Mouse (Mus musculus) liver, embryonic 15.5 days (tissue): ENCODE results near the gene Smarce1. TPM values are rescaled to one million over a fixed set of nuclear protein-coding genes. Genes with fewer than 3 reads are reported as not detected.

Source experiments
- ATAC-seq: fragments of 200-750 bp; cut with Nextera tagmentation; 2 replicates; pipeline ENCODE4 v1.8.0; 2017; ENCODE audit warnings: moderate number of reproducible peaks, mild to moderate bottlenecking, moderate library complexity; ENCODE audit not compliant: insufficient read depth
- H3K27ac ChIP-seq: fragments of 300-500 bp; sonication (generic); replicated peaks from 2 replicates; pipeline ENCODE4 v1.5.1; 2015; ENCODE audit warnings: mild to moderate bottlenecking, inconsistent platforms
- H3K27me3 ChIP-seq: fragments of 300-500 bp; sonication (generic); 2 replicates; pipeline ENCODE4 v1.6.1; 2015; ENCODE audit warnings: mild to moderate bottlenecking, inconsistent platforms
- H3K36me3 ChIP-seq: fragments of 300-500 bp; sonication (generic); replicated peaks from 2 replicates; pipeline ENCODE4 v1.6.1; 2015; ENCODE audit warnings: moderate library complexity, mild to moderate bottlenecking, inconsistent platforms
- H3K4me1 ChIP-seq: fragments of 300-500 bp; sonication (generic); replicated peaks from 2 replicates; pipeline ENCODE4 v1.6.1; 2015; ENCODE audit warnings: inconsistent platforms
- H3K4me2 ChIP-seq: fragments of 300-500 bp; sonication (generic); 2 replicates; pipeline ENCODE4 v1.6.1; 2015; ENCODE audit warnings: moderate library complexity, mild to moderate bottlenecking, inconsistent platforms
- H3K4me3 ChIP-seq: fragments of 300-500 bp; sonication (generic); replicated peaks from 2 replicates; pipeline ENCODE4 v1.5.1; 2015; ENCODE audit warnings: mild to moderate bottlenecking, inconsistent platforms
- H3K9ac ChIP-seq: fragments of 300-500 bp; sonication (generic); 2 replicates; pipeline ENCODE4 v1.6.1; 2015; ENCODE audit warnings: moderate library complexity, mild to moderate bottlenecking, inconsistent platforms
- H3K9me3 ChIP-seq: fragments of 300-500 bp; sonication (generic); replicated peaks from 2 replicates; pipeline ENCODE4 v1.6.1; 2016; ENCODE audit warnings: inconsistent platforms
- WGBS: fragments of 180-500 bp; shearing (Covaris S2); methylation state at CpG from one replicate; pipeline ENCODE4 v1.1.7; 2015; ENCODE audit warnings: mixed read lengths; ENCODE audit not compliant: insufficient replicate concordance; 5-methylcytosine and 5-hydroxymethylcytosine counted together
- polyA plus RNA-seq: library from polyadenylated mRNA; unstranded; fragments of >200 nt; fragmentation: Nextera tagmentation; extraction: Ambion mirVana; gene quantifications from 2 replicates; pipeline ENCODE4 v1.2.1, GENCODE M21; 2015

The Smarce1 gene
- polyA plus RNA-seq, 1 experiment from 2014 or later = 66.5 TPM

GRCm38 (mm10) chr11:99187348-99187747 lies 43.5 kb downstream of the Smarce1 start:
- ATAC-seq = no peak
- 73% methylated on average over 4 of the region's 4 CpGs for WGBS
- no peak overlapping the region for H3K9ac ChIP-seq
- H3K4me1 ChIP-seq = no peaks in the 10 kb centered on the region; the same call in 1 of the 2 replicates
- no peaks in the 10 kb centered on the region for H3K36me3 ChIP-seq
- H3K27me3 ChIP-seq = peaks cover 21% of the 10 kb centered on the region; the same call in 1 of the 2 replicates
- no peak overlapping the region for H3K4me2 ChIP-seq
- no peaks in the 10 kb centered on the region for H3K9me3 ChIP-seq
- H3K4me3 ChIP-seq = no peak overlapping the region
- H3K27ac ChIP-seq = no peak overlapping the region

- Histone ChIP-seq H3K9me3 (no peaks in the 10 kb centered on the region), H3K4me1 (no peaks in the 10 kb centered on the region; the same call in 1 of the 2 replicates), H3K4me3 (no peak overlapping the region), H3K36me3 (no peaks in the 10 kb centered on the region), H3K4me2 (no peak overlapping the region), H3K27ac (no peak overlapping the region), H3K9ac (no peak overlapping the region), H3K27me3 (peaks cover 21% of the 10 kb centered on the region; the same call in 1 of the 2 replicates)
- no peak for ATAC-seq
- WGBS = 55% methylated on average over 2 of the region's 2 CpGs
Measured at GRCm38 (mm10) chr11:99186836-99187235, 44.0 kb downstream of the Smarce1 start.

GRCm38 (mm10) chr11:99182575-99182974 lies 48.2 kb downstream of the Smarce1 start:
- H3K27ac ChIP-seq = no peak overlapping the region
- 0 out of 2 replicates have a peak, but pooled peaks cover 4% of the 10 kb centered on the region for H3K27me3 ChIP-seq
- no peaks in the 10 kb centered on the region; the same call in 1 of the 2 replicates for H3K4me1 ChIP-seq
- no peaks in the 10 kb centered on the region for H3K9me3 ChIP-seq
- 17% methylated on average over 11 of the region's 11 CpGs for WGBS
- H3K36me3 ChIP-seq = no peaks in the 10 kb centered on the region
- no peak overlapping the region for H3K9ac ChIP-seq
- H3K4me2 ChIP-seq = no peak overlapping the region
- no peak overlapping the region for H3K4me3 ChIP-seq
- ATAC-seq = no peak

DNA sequence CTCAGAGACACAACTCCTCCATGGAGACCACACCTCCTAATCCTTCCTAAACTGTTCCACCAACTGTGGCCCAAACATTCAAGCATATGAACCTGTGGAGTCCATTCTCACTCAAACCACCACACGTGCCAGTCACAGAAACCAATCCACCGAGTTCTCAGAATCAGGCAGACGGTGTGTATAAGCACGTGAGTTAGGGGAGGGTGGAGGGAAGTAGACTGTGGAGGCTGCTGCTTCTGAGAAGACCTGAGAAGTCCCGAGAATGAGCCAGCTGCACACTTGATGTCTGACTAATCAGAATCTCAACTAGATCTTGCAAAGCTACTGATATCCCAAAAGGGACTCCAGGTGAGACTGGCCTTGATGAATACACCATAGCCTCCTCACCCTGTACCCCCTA lies 50.7 kb downstream of the Smarce1 start:
- H3K27ac ChIP-seq = no peak overlapping the region
- H3K4me2 ChIP-seq = no peak overlapping the region
- no peaks in the 10 kb centered on the region for H3K9me3 ChIP-seq
- WGBS = 60% methylated on average over 5 of the region's 5 CpGs
- H3K4me1 ChIP-seq = no peaks in the 10 kb centered on the region
- no peaks in the 10 kb centered on the region for H3K36me3 ChIP-seq
- H3K9ac ChIP-seq = no peak overlapping the region
- H3K4me3 ChIP-seq = no peak overlapping the region
- H3K27me3 ChIP-seq = 0 out of 2 replicates have a peak, but pooled peaks cover 4% of the 10 kb centered on the region
- no peak for ATAC-seq

GRCm38 (mm10) chr11:99177925-99178198 lies 53.0 kb downstream of the Smarce1 start:
- no peak overlapping the region for H3K9ac ChIP-seq
- H3K4me3 ChIP-seq = no peak overlapping the region
- H3K4me2 ChIP-seq = no peak overlapping the region
- no peak overlapping the region for H3K27ac ChIP-seq
- no peaks in the 10 kb centered on the region for H3K9me3 ChIP-seq
- no peaks in the 10 kb centered on the region for H3K4me1 ChIP-seq
- 40% methylated on average over 2 of the region's 3 CpGs for WGBS
- 0 out of 2 replicates have a peak, but pooled peaks cover 4% of the 10 kb centered on the region for H3K27me3 ChIP-seq
- no peak for ATAC-seq
- no peaks in the 10 kb centered on the region for H3K36me3 ChIP-seq

DNA sequence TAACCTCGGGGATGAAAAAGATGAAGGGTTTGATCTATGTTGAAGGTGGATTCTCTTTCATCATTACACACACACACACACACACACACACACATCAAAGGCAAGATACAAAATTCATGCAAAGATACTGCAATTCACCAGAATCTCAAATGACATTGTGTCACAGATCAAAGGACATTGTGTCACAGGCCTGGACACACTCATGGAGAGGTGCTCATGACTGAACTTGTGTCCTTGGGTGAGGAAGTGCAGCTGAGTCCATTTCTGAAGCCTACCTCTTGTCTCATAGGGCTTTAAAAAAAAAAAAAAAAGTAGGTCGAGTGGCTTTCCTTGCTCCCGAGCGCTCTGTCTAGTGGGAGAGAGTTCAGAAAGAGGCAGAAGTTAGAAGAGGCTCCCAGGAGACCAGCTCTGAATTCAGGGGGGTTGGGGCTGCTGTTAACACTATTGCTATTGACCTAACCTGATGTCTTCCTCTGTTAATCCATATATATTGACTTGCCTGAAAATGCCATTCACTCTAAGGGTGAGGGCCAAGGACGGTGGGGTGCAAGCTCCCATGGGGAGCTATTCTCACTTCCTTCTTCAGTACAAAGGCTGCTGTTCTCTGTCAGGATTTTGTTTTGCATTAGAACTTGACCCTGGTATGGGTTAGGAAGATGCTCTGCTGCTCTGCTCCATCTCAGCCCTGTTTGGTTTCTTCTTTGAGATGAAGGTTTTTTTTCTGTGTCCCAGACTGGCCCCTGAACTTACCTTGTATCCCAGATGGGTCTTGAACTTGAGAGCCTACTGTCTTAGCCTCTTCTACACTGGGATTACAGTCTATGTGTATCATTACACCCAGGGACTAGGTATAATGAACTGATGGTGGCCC lies 53.5 kb downstream of the Smarce1 start:
- Histone ChIP-seq H3K9me3 (no peaks in the 10 kb centered on the region), H3K36me3 (no peaks in the 10 kb centered on the region), H3K9ac (no peak overlapping the region), H3K4me3 (no peak overlapping the region), H3K4me2 (no peak overlapping the region), H3K27ac (no peak overlapping the region), H3K4me1 (no peaks in the 10 kb centered on the region), H3K27me3 (no peaks in the 10 kb centered on the region)
- no peak for ATAC-seq
- WGBS = 51% methylated on average over 5 of the region's 5 CpGs

GRCm38 (mm10) chr11:99172002-99172401 lies 58.8 kb downstream of the Smarce1 start:
- WGBS = 56% methylated on average over 4 of the region's 4 CpGs
- Histone ChIP-seq H3K9me3 (no peaks in the 10 kb centered on the region), H3K36me3 (no peaks in the 10 kb centered on the region), H3K4me1 (no peaks in the 10 kb centered on the region), H3K9ac (no peak overlapping the region), H3K4me2 (no peak overlapping the region), H3K27me3 (no peaks in the 10 kb centered on the region), H3K27ac (no peak overlapping the region), H3K4me3 (no peak overlapping the region)
- ATAC-seq = no peak

DNA sequence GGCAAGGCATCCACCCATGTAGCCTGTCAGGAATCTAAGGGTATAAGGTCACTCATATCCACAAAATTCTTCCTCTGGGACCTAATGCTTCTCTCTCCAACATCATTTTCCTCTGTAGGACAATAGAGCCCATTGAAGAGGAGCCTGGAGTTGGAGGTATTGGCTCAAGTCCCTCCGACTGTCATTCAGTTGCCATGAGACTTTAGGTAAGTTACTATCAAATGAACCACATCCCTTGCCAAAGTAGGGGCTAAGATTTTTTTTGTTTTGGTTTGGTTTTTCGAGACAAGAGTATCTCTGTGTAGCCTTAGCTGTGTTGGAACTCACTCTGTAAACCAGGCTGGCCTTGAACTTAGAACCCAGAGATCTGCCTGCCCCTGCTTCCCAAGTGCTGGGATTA lies 59.4 kb downstream of the Smarce1 start:
- Histone ChIP-seq H3K27me3 (no peaks in the 10 kb centered on the region), H3K4me1 (no peaks in the 10 kb centered on the region), H3K36me3 (no peaks in the 10 kb centered on the region), H3K4me2 (no peak overlapping the region), H3K9me3 (no peaks in the 10 kb centered on the region), H3K27ac (no peak overlapping the region), H3K4me3 (no peak overlapping the region), H3K9ac (no peak overlapping the region)
- no peak for ATAC-seq
- WGBS = 51% methylated on average over 2 of the region's 2 CpGs

GRCm38 (mm10) chr11:99170547-99171267 lies 60.1 kb downstream of the Smarce1 start:
- Histone ChIP-seq H3K4me3 (no peak overlapping the region), H3K27me3 (no peaks in the 10 kb centered on the region), H3K4me1 (no peaks in the 10 kb centered on the region), H3K9me3 (no peaks in the 10 kb centered on the region), H3K4me2 (no peak overlapping the region), H3K36me3 (no peaks in the 10 kb centered on the region), H3K27ac (no peak overlapping the region), H3K9ac (no peak overlapping the region)
- 62% methylated on average over 12 of the region's 12 CpGs for WGBS
- no peak for ATAC-seq

DNA sequence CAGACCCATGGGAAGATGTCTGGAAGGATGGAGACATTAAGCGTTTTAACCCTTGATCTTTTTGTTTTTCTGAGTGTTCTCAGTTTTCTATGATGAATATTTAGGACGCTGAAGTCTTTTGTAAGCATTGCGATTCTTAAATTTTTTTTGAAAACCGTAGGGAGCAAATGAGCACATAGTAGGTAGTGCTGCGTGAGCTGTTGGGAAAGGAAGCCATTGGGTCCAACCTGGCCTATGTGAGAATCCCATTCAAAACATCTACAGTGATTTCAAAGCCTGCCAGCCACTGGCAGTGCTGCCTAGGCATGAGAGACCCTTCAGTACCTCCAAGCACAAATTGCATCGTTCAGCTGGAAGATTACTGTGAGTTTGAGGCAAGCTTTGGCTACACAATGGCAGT lies 60.8 kb downstream of the Smarce1 start:
- H3K4me2 ChIP-seq = no peak overlapping the region
- H3K27ac ChIP-seq = no peak overlapping the region
- WGBS = 67% methylated on average over 6 of the region's 6 CpGs
- H3K27me3 ChIP-seq = no peaks in the 10 kb centered on the region
- no peaks in the 10 kb centered on the region for H3K36me3 ChIP-seq
- ATAC-seq = no peak
- no peaks in the 10 kb centered on the region for H3K9me3 ChIP-seq
- no peak overlapping the region for H3K9ac ChIP-seq
- H3K4me1 ChIP-seq = no peaks in the 10 kb centered on the region
- no peak overlapping the region for H3K4me3 ChIP-seq

GRCm38 (mm10) chr11:99169438-99169837 lies 61.4 kb downstream of the Smarce1 start:
- Histone ChIP-seq H3K36me3 (no peaks in the 10 kb centered on the region), H3K27ac (no peak overlapping the region), H3K4me1 (no peaks in the 10 kb centered on the region), H3K9me3 (no peaks in the 10 kb centered on the region), H3K4me2 (no peak overlapping the region), H3K9ac (no peak overlapping the region), H3K27me3 (no peaks in the 10 kb centered on the region), H3K4me3 (no peak overlapping the region)
- 61% methylated on average over 2 of the region's 2 CpGs for whole genome bisulfite sequencing
- no peak for ATAC-seq
